Mouse (Mus musculus) kidney, embryonic 15.5 days (tissue): Measurements from ENCODE around the gene Fignl2. TPM values are rescaled to one million over a fixed set of nuclear protein-coding genes. Genes with fewer than 3 reads are reported as not detected.

Experiments used
- ATAC-seq: fragments of 200-750 bp; cut with Nextera tagmentation; replicated peaks from 2 replicates; pipeline ENCODE4 v1.8.0; 2017; ENCODE audit warnings: moderate TSS enrichment; ENCODE audit not compliant: low FRiP score
- H3K27ac ChIP-seq: fragments of 300-500 bp; sonication (generic); 2 replicates; pipeline ENCODE4 v1.5.1; 2015; ENCODE audit warnings: mild to moderate bottlenecking, inconsistent platforms
- H3K27me3 ChIP-seq: fragments of 300-500 bp; sonication (generic); 2 replicates; pipeline ENCODE4 v1.6.1; 2015; ENCODE audit warnings: inconsistent platforms
- H3K36me3 ChIP-seq: fragments of 300-500 bp; sonication (generic); 2 replicates; pipeline ENCODE4 v1.6.1; 2015; ENCODE audit warnings: inconsistent platforms
- H3K4me1 ChIP-seq: fragments of 300-500 bp; sonication (generic); 2 replicates; pipeline ENCODE4 v1.6.1; 2015; ENCODE audit warnings: inconsistent platforms
- H3K4me2 ChIP-seq: fragments of 300-500 bp; sonication (generic); 2 replicates; pipeline ENCODE4 v1.6.1; 2015; ENCODE audit warnings: moderate library complexity, mild to moderate bottlenecking, inconsistent platforms
- H3K4me3 ChIP-seq: fragments of 300-500 bp; sonication (generic); replicated peaks from 2 replicates; pipeline ENCODE4 v1.5.1; 2015; ENCODE audit warnings: mild to moderate bottlenecking, inconsistent platforms
- H3K9ac ChIP-seq: fragments of 300-500 bp; sonication (generic); 2 replicates; pipeline ENCODE4 v1.6.1; 2015; ENCODE audit warnings: mild to moderate bottlenecking, inconsistent platforms
- H3K9me3 ChIP-seq: fragments of 300-500 bp; sonication (generic); replicated peaks from 2 replicates; pipeline ENCODE4 v1.6.1; 2016; ENCODE audit warnings: inconsistent platforms
- WGBS: fragments of 180-500 bp; shearing (Covaris S2); methylation state at CpG from one replicate; pipeline ENCODE4 v1.1.7; 2015; ENCODE audit warnings: mixed read lengths; 5-methylcytosine and 5-hydroxymethylcytosine counted together
- polyA plus RNA-seq: library from polyadenylated mRNA; unstranded; fragments of >200 nt; fragmentation: Nextera tagmentation; extraction: Ambion mirVana; gene quantifications from 2 replicates; pipeline ENCODE4 v1.2.1, GENCODE M21; 2015

The Fignl2 gene
- polyA plus RNA-seq, 1 experiment from 2014 or later, result 0.44 TPM

GRCm38 (mm10) chr15:101092121-101092828 is 13.9 kb upstream of the Fignl2 start:
- WGBS, result 25% methylated on average over 14 of the region's 14 CpGs
- Histone ChIP-seq H3K9me3 (no peaks in the 10 kb centered on the region), H3K27ac (peak overlapping the region; percentile 82), H3K4me1 (peaks cover 42% of the 10 kb centered on the region), H3K27me3 (peaks cover 49% of the 10 kb centered on the region), H3K9ac (0 out of 2 replicates have a peak overlapping the region, but pooled peaks have one; percentile 3), H3K36me3 (no peaks in the 10 kb centered on the region), H3K4me3 (peak overlapping the region; percentile 11; the same call in 1 of the 2 replicates), H3K4me2 (peak overlapping the region; percentile 48)
- ATAC-seq, result peak; percentile 55

- no peak overlapping the region for H3K4me3 ChIP-seq
- H3K9ac ChIP-seq, result no peak overlapping the region
- WGBS, result 90% methylated on average over 8 of the region's 8 CpGs
- no peak overlapping the region for H3K4me2 ChIP-seq
- H3K27me3 ChIP-seq, result peaks cover 50% of the 10 kb centered on the region
- no peaks in the 10 kb centered on the region for H3K9me3 ChIP-seq
- peaks cover 41% of the 10 kb centered on the region for H3K4me1 ChIP-seq
- H3K36me3 ChIP-seq, result no peaks in the 10 kb centered on the region
- ATAC-seq, result no peak
- H3K27ac ChIP-seq, result no peak overlapping the region
Observed at GRCm38 (mm10) chr15:101091551-101091950, 13.2 kb upstream of the Fignl2 start.

GRCm38 (mm10) chr15:101088291-101088690 is 9.9 kb upstream of the Fignl2 start:
- Histone ChIP-seq H3K4me1 (peaks cover 25% of the 10 kb centered on the region), H3K4me3 (no peak overlapping the region), H3K9me3 (no peaks in the 10 kb centered on the region), H3K4me2 (no peak overlapping the region), H3K9ac (no peak overlapping the region), H3K27me3 (peaks cover 44% of the 10 kb centered on the region), H3K36me3 (no peaks in the 10 kb centered on the region), H3K27ac (no peak overlapping the region)
- 68% methylated on average over 4 of the region's 4 CpGs for WGBS
- ATAC-seq, result no peak

GRCm38 (mm10) chr15:101086956-101087355 is 8.6 kb upstream of the Fignl2 start:
- ATAC-seq, result no peak
- Histone ChIP-seq H3K27me3 (peaks cover 46% of the 10 kb centered on the region), H3K9ac (no peak overlapping the region), H3K9me3 (no peaks in the 10 kb centered on the region), H3K4me2 (no peak overlapping the region), H3K36me3 (no peaks in the 10 kb centered on the region), H3K4me3 (no peak overlapping the region), H3K27ac (no peak overlapping the region), H3K4me1 (peaks cover 16% of the 10 kb centered on the region)
- WGBS, result 65% methylated on average over 3 of the region's 3 CpGs

GRCm38 (mm10) chr15:101086451-101086850 is 8.1 kb upstream of the Fignl2 start:
- Histone ChIP-seq H3K27me3 (peaks cover 41% of the 10 kb centered on the region), H3K4me1 (peaks cover 19% of the 10 kb centered on the region), H3K27ac (no peak overlapping the region), H3K36me3 (no peaks in the 10 kb centered on the region), H3K9me3 (no peaks in the 10 kb centered on the region), H3K4me3 (no peak overlapping the region), H3K9ac (no peak overlapping the region), H3K4me2 (no peak overlapping the region)
- no peak for ATAC-seq
- WGBS, result 64% methylated on average over 9 of the region's 9 CpGs

GRCm38 (mm10) chr15:101084499-101084898 is 6.1 kb upstream of the Fignl2 start:
- Histone ChIP-seq H3K9me3 (no peaks in the 10 kb centered on the region), H3K27ac (no peak overlapping the region), H3K9ac (no peak overlapping the region), H3K27me3 (peaks cover 27% of the 10 kb centered on the region), H3K4me1 (peaks cover 38% of the 10 kb centered on the region), H3K36me3 (no peaks in the 10 kb centered on the region), H3K4me2 (no peak overlapping the region), H3K4me3 (no peak overlapping the region)
- WGBS, result 64% methylated on average over 10 of the region's 10 CpGs
- ATAC-seq, result no peak

- H3K4me2 ChIP-seq, result no peak overlapping the region
- H3K36me3 ChIP-seq, result no peaks in the 10 kb centered on the region
- no peak overlapping the region for H3K9ac ChIP-seq
- ATAC-seq, result no peak
- peaks cover 51% of the 10 kb centered on the region for H3K4me1 ChIP-seq
- WGBS, result 52% methylated on average over 4 of the region's 4 CpGs
- no peaks in the 10 kb centered on the region for H3K9me3 ChIP-seq
- H3K27me3 ChIP-seq, result peaks cover 21% of the 10 kb centered on the region; the same call in 1 of the 2 replicates
- H3K27ac ChIP-seq, result peak overlapping the region; percentile 9; the same call in 1 of the 2 replicates
- H3K4me3 ChIP-seq, result no peak overlapping the region
Observed at GRCm38 (mm10) chr15:101082236-101082635, 3.9 kb upstream of the Fignl2 start.

- 74% methylated on average over 7 of the region's 7 CpGs for WGBS
- H3K4me1 ChIP-seq, result peaks cover 62% of the 10 kb centered on the region
- no peak overlapping the region for H3K9ac ChIP-seq
- no peak overlapping the region for H3K4me3 ChIP-seq
- ATAC-seq, result no peak
- H3K27ac ChIP-seq, result 0 out of 2 replicates have a peak overlapping the region, but pooled peaks have one; percentile 18
- no peaks in the 10 kb centered on the region for H3K36me3 ChIP-seq
- H3K27me3 ChIP-seq, result peaks cover 11% of the 10 kb centered on the region; the same call in 1 of the 2 replicates
- no peak overlapping the region for H3K4me2 ChIP-seq
- no peaks in the 10 kb centered on the region for H3K9me3 ChIP-seq
Observed at GRCm38 (mm10) chr15:101081035-101081548, 2.7 kb upstream of the Fignl2 start.

- Histone ChIP-seq H3K27ac (no peak overlapping the region), H3K27me3 (0 out of 2 replicates have a peak, but pooled peaks cover 11% of the 10 kb centered on the region), H3K9me3 (no peaks in the 10 kb centered on the region), H3K9ac (no peak overlapping the region), H3K36me3 (no peaks in the 10 kb centered on the region), H3K4me3 (no peak overlapping the region), H3K4me1 (peaks cover 72% of the 10 kb centered on the region), H3K4me2 (no peak overlapping the region)
- no peak for ATAC-seq
- 81% methylated on average over 9 of the region's 9 CpGs for WGBS
Observed at GRCm38 (mm10) chr15:101080031-101080520, 1.7 kb upstream of the Fignl2 start.

- Histone ChIP-seq H3K9ac (peak overlapping the region; percentile 92), H3K27me3 (0 out of 2 replicates have a peak, but pooled peaks cover 6% of the 10 kb centered on the region), H3K4me3 (peak overlapping the region; percentile 88), H3K36me3 (no peaks in the 10 kb centered on the region), H3K27ac (peak overlapping the region; percentile 98), H3K9me3 (no peaks in the 10 kb centered on the region), H3K4me1 (peaks cover 73% of the 10 kb centered on the region), H3K4me2 (peak overlapping the region; percentile 81)
- ATAC-seq, result peak; percentile 83
- WGBS, result 2% methylated on average over 30 of the region's 30 CpGs
Observed at GRCm38 (mm10) chr15:101078731-101079156, 377 bp upstream of the Fignl2 start.

GRCm38 (mm10) chr15:101077001-101077812 is 1.2 kb downstream of the Fignl2 start:
- Histone ChIP-seq H3K36me3 (no peaks in the 10 kb centered on the region), H3K9ac (peak overlapping the region; percentile 92), H3K27ac (peak overlapping the region; percentile 98), H3K4me3 (peak overlapping the region; percentile 88), H3K27me3 (0 out of 2 replicates have a peak, but pooled peaks cover 4% of the 10 kb centered on the region), H3K4me1 (peaks cover 86% of the 10 kb centered on the region), H3K9me3 (no peaks in the 10 kb centered on the region), H3K4me2 (peak overlapping the region; percentile 81)
- WGBS, result 2% methylated on average over 34 of the region's 34 CpGs
- ATAC-seq, result 0 out of 2 replicates have a peak, but pooled peaks have one; percentile 5
